Mouse (Mus musculus) thymus, adult 2 months (tissue): ENCODE data around the gene Cnot3. TPM values are rescaled to one million over a fixed set of nuclear protein-coding genes. Genes with fewer than 3 reads are reported as not detected.

Source experiments
- DNase-seq: peaks from one replicate; pipeline ENCODE4 v3.0.0; 2021
- H3K27ac ChIP-seq: fragments of 200-500 bp; 2 replicates; pipeline ENCODE4 v1.5.1; 2012; ENCODE audit warnings: low read length, control low read depth; ENCODE audit not compliant: control insufficient read depth, insufficient read depth
- H3K27me3 ChIP-seq: fragments of 200-500 bp; 2 replicates; pipeline ENCODE4 v1.6.1; 2012; ENCODE audit warnings: mild to moderate bottlenecking, low read length, moderate library complexity, mixed read lengths; ENCODE audit not compliant: control insufficient read depth, insufficient read depth
- H3K36me3 ChIP-seq: fragments of 200-500 bp; 2 replicates; pipeline ENCODE4 v1.6.1; 2012; ENCODE audit warnings: mild to moderate bottlenecking, low read length, moderate library complexity; ENCODE audit not compliant: control insufficient read depth, insufficient read depth
- H3K4me1 ChIP-seq: fragments of 200-500 bp; replicated peaks from 2 replicates; pipeline ENCODE4 v1.6.1; 2012; ENCODE audit warnings: low read length; ENCODE audit not compliant: control insufficient read depth, insufficient read depth
- H3K4me3 ChIP-seq: fragments of 200-500 bp; 2 replicates; pipeline ENCODE4 v1.5.1; 2012; ENCODE audit warnings: mild to moderate bottlenecking, low read length, control low read depth, moderate library complexity; ENCODE audit not compliant: control insufficient read depth, insufficient read depth
- CTCF ChIP-seq: fragments of 200-500 bp; IDR thresholded peaks from 2 replicates; pipeline ENCODE4 v1.5.1; 2012; ENCODE audit warnings: mild to moderate bottlenecking, control low read depth, low read length, moderate library complexity, borderline replicate concordance; ENCODE audit not compliant: control insufficient read depth, poor library complexity, insufficient read depth; ENCODE audit errors: extremely low read depth
- POLR2A ChIP-seq: fragments of 200-500 bp; IDR thresholded peaks from 2 replicates; pipeline ENCODE4 v1.6.1; 2012; ENCODE audit warnings: mild to moderate bottlenecking, low read length, control low read depth, moderate library complexity; ENCODE audit not compliant: control insufficient read depth, poor library complexity, insufficient read depth; ENCODE audit errors: extremely low read depth
- whole genome bisulfite sequencing: fragments of 180-500 bp; shearing (Covaris S2); methylation state at CpG from one replicate; pipeline ENCODE4 v1.1.7; 2018; 5-methylcytosine and 5-hydroxymethylcytosine counted together
- polyA plus RNA-seq: library from polyadenylated mRNA; depleted of rRNA; stranded (reverse); fragments of >200 nt; gene quantifications from 2 replicates; pipeline ENCODE4 v1.2.3, GENCODE M21; 2012

Gene Cnot3
- polyA plus RNA-seq, 1 experiment = 185 TPM

- no peak for DNase-seq
- Histone ChIP-seq H3K36me3 (peaks cover 6% of the 10 kb centered on the region), H3K4me3 (peak overlapping the region; percentile 92), H3K4me1 (peaks cover 18% of the 10 kb centered on the region), H3K27me3 (no peaks in the 10 kb centered on the region), H3K27ac (peak overlapping the region; percentile 42)
- 6% methylated on average over 9 of the region's 9 CpGs for WGBS
- TF ChIP-seq POLR2A (no peak), CTCF (no peak)
Observed at GRCm38 (mm10) chr7:3646188-3646587, 1.1 kb downstream of the Cnot3 start.

GRCm38 (mm10) chr7:3646641-3647040 is 1.6 kb downstream of the Cnot3 start:
- Histone ChIP-seq H3K27ac (no peak overlapping the region), H3K36me3 (peaks cover 11% of the 10 kb centered on the region), H3K4me3 (no peak overlapping the region; the same call in 1 of the 2 replicates), H3K27me3 (no peaks in the 10 kb centered on the region), H3K4me1 (peaks cover 18% of the 10 kb centered on the region)
- DNase-seq = no peak
- TF ChIP-seq POLR2A (no peak), CTCF (no peak)
- WGBS = 45% methylated on average over 4 of the region's 4 CpGs

- WGBS = 93% methylated on average over 4 of the region's 4 CpGs
- Histone ChIP-seq H3K4me1 (no peaks in the 10 kb centered on the region), H3K36me3 (peaks cover 98% of the 10 kb centered on the region)
Observed at GRCm38 (mm10) chr7:3656966-3657365, 11.9 kb downstream of the Cnot3 start.

GRCm38 (mm10) chr7:3658578-3658977 is 13.5 kb downstream of the Cnot3 start:
- no peak overlapping the region for H3K4me3 ChIP-seq
- WGBS = 95% methylated on average over 14 of the region's 14 CpGs
- DNase-seq = no peak
- H3K4me1 ChIP-seq = peaks cover 1% of the 10 kb centered on the region
- peaks cover 91% of the 10 kb centered on the region for H3K36me3 ChIP-seq
- no peak overlapping the region for H3K27ac ChIP-seq
- no peaks in the 10 kb centered on the region for H3K27me3 ChIP-seq
- TF ChIP-seq CTCF = no peak
- TF ChIP-seq POLR2A = no peak

More at GRCm38 (mm10) chr7:3656966-3657365, 11.9 kb downstream of the Cnot3 start:
- no peak for DNase-seq
- Histone ChIP-seq H3K4me3 (no peak overlapping the region), H3K27me3 (no peaks in the 10 kb centered on the region), H3K27ac (no peak overlapping the region)
- TF ChIP-seq POLR2A (no peak), CTCF (no peak)

- H3K4me1 ChIP-seq = peaks cover 21% of the 10 kb centered on the region
- TF ChIP-seq CTCF (no peak), POLR2A (no peak)
- peak overlapping the region; percentile 22; the same call in 1 of the 2 replicates for H3K27ac ChIP-seq
- peaks cover 30% of the 10 kb centered on the region for H3K36me3 ChIP-seq
- peak overlapping the region; percentile 90 for H3K4me3 ChIP-seq
- no peak for DNase-seq
- 23% methylated on average over 15 of the region's 15 CpGs for WGBS
- H3K27me3 ChIP-seq = no peaks in the 10 kb centered on the region
Observed at GRCm38 (mm10) chr7:3664524-3665214, 19.6 kb downstream of the Cnot3 start.

- TF ChIP-seq POLR2A (peak; percentile 70), CTCF (peak; percentile 33; the same call in 1 of the 2 replicates)
- peak within 1 kb of the TSS; percentile 90 for H3K4me3 ChIP-seq
- H3K27ac ChIP-seq = peak within 1 kb of the TSS; percentile 84
- DNase-seq = peak; percentile 92
- peaks cover 21% of the 10 kb centered on the region for H3K4me1 ChIP-seq
- H3K36me3 ChIP-seq = peaks cover 22% of the 10 kb centered on the region
- 2% methylated on average over 45 of the region's 45 CpGs for WGBS
- no peaks in the 10 kb centered on the region for H3K27me3 ChIP-seq
Observed at GRCm38 (mm10) chr7:3665215-3666114, 20.4 kb downstream of the Cnot3 start, which contains the start of gene Leng1. Gene Leng1, minus strand, starts transcription at chr7:3665840.
